Mouse (Mus musculus): ENCODE measurements around the gene Ostm1.

DNA sequence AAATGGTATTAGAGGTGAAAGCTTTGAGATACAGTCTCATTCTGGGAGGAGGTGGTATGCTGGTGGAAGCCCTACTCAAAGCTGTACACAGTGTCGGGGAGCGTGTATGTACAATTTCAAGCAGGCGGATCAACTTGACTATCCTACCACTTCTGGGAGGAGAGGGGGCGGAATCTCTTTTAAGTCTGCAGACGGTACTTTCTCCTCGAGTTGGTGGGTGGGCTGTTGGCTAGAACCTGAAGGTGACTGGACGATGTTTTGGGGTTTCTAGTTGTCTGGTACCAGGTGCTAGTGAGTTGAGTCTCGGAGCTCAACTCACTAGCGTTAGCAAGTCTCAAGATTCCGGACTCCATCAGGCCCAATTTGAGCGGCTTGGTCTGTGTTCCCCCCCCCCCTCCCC lies 51.4 kb downstream of the Ostm1 start:
- TF ChIP-seq CTCF (IDR thresholded peaks at IDR 0.05; ENCODE audit: low read depth, low read length): no peak
- TF ChIP-seq TAL1 (conservative IDR thresholded peaks at IDR 0.05; ENCODE audit: low read depth, low read length): no peak
- no peak for TF ChIP-seq GATA1 (IDR thresholded peaks at IDR 0.05; ENCODE audit: borderline replicate concordance, low read length)
- TF ChIP-seq GATA2 (IDR thresholded peaks at IDR 0.05; ENCODE audit: borderline replicate concordance, low read depth, low read length): no peak
